Mouse (Mus musculus) liver, embryonic 14.5 days (tissue): ENCODE data around the gene Hivep3. TPM values are rescaled to one million over a fixed set of nuclear protein-coding genes. Genes with fewer than 3 reads are reported as not detected.

Experiments used
- ATAC-seq: fragments of 200-750 bp; cut with Nextera tagmentation; 2 replicates; pipeline ENCODE4 v1.8.0; 2017; ENCODE audit warnings: moderate number of reproducible peaks, mild to moderate bottlenecking, moderate library complexity; ENCODE audit not compliant: insufficient read depth
- DNase-seq, 3 experiments: peaks; one replicate each; pipeline ENCODE4 v3.0.0-alpha.2; 2012 to 2013; ENCODE audit warnings: low read depth in 3 of 3, low spot score in 3 of 3
- H3K27ac ChIP-seq: fragments of 300-500 bp; sonication (generic); 2 replicates; pipeline ENCODE4 v1.5.1; 2014; ENCODE audit warnings: moderate library complexity, mild to moderate bottlenecking, control low read depth, inconsistent platforms
- H3K27me3 ChIP-seq: fragments of 300-500 bp; sonication (generic); 2 replicates; pipeline ENCODE4 v1.6.1; 2014; ENCODE audit warnings: mild to moderate bottlenecking, low read length, moderate library complexity; ENCODE audit not compliant: control insufficient read depth, insufficient read depth
- H3K36me3 ChIP-seq: fragments of 300-500 bp; sonication (generic); replicated peaks from 2 replicates; pipeline ENCODE4 v1.6.1; 2014; ENCODE audit warnings: low read depth; ENCODE audit not compliant: control insufficient read depth, insufficient read depth
- H3K4me1 ChIP-seq, 2 experiments: fragments of 200-500 bp in 1 of 2; fragments of 300-500 bp in 1 of 2; sonication (generic) in 1 of 2; replicated peaks; 2 replicates each; pipeline ENCODE4 v1.6.1; 2012 to 2014; ENCODE audit warnings: antibody characterized with exemption in 1 of 2, inconsistent platforms in 1 of 2, low read length in 1 of 2; ENCODE audit not compliant: control insufficient read depth in 2 of 2, insufficient read depth in 2 of 2
- H3K4me2 ChIP-seq: fragments of 300-500 bp; sonication (generic); 2 replicates; pipeline ENCODE4 v1.6.1; 2014; ENCODE audit warnings: low read depth, mild to moderate bottlenecking, control low read depth, moderate library complexity
- H3K4me3 ChIP-seq, 2 experiments: fragments of 200-500 bp in 1 of 2; fragments of 300-500 bp in 1 of 2; sonication (generic) in 1 of 2; 2 replicates each; pipeline ENCODE4 v1.5.1; 2012 to 2014; ENCODE audit warnings: low read depth in 2 of 2, low read length in 2 of 2, mild to moderate bottlenecking in 2 of 2, control low read depth in 1 of 2, inconsistent platforms in 1 of 2, moderate library complexity in 1 of 2; ENCODE audit not compliant: insufficient read depth in 1 of 2
- H3K9ac ChIP-seq: fragments of 300-500 bp; sonication (generic); replicated peaks from 2 replicates; pipeline ENCODE4 v1.6.1; 2014; ENCODE audit warnings: mild to moderate bottlenecking, control low read depth, moderate library complexity
- H3K9me3 ChIP-seq: fragments of 300-500 bp; sonication (generic); 2 replicates; pipeline ENCODE4 v1.6.1; 2016; ENCODE audit warnings: low read length, mixed read lengths; ENCODE audit not compliant: control insufficient read depth
- CTCF ChIP-seq: IDR thresholded peaks from 2 replicates; pipeline ENCODE4 v1.5.1; 2016; ENCODE audit warnings: antibody characterized with exemption, low read depth, control low read depth
- EP300 ChIP-seq: IDR thresholded peaks from 2 replicates; pipeline ENCODE4 v1.6.1; 2016; ENCODE audit warnings: antibody characterized with exemption, low read depth
- whole genome bisulfite sequencing: fragments of 180-500 bp; shearing (Covaris S2); extraction: QIAGEN DNeasy Blood & Tissue Kit; methylation state at CpG from one replicate; pipeline ENCODE4 v1.1.7; 2014; ENCODE audit not compliant: insufficient replicate concordance; 5-methylcytosine and 5-hydroxymethylcytosine counted together
- polyA plus RNA-seq, 2 experiments: library from polyadenylated mRNA; depleted of rRNA in 1 of 2; stranded (reverse) in 1 of 2; unstranded in 1 of 2; fragments of >200 nt; fragmentation: Nextera tagmentation in 1 of 2; extraction: Ambion mirVana in 1 of 2; gene quantifications; 2 replicates each; pipeline versions ENCODE4 v1.2.1 to v1.2.3; 2012 to 2014

Gene Hivep3
- polyA plus RNA-seq, 2 experiments: 1.9 to 2.7 TPM

- Histone ChIP-seq H3K4me1 (peaks cover 19 to 27% of the 10 kb centered on the region in 2 experiments), H3K9ac (no peak overlapping the region), H3K36me3 (no peaks in the 10 kb centered on the region), H3K4me3 (no peak overlapping the region), H3K4me2 (no peak overlapping the region), H3K27ac (no peak overlapping the region), H3K9me3 (no peaks in the 10 kb centered on the region), H3K27me3 (no peaks in the 10 kb centered on the region)
- TF ChIP-seq CTCF (no peak), EP300 (no peak)
- ATAC-seq (no peak), DNase-seq (no peak)
- WGBS: 70% methylated on average over 5 of the region's 5 CpGs
These were observed 159.7 kb downstream of the Hivep3 start for GRCm38 (mm10) chr4:119893255-119893779.

GRCm38 (mm10) chr4:119894797-119895458 is 161.3 kb downstream of the Hivep3 start:
- Histone ChIP-seq H3K27ac (peak overlapping the region; percentile 89), H3K36me3 (no peaks in the 10 kb centered on the region), H3K9me3 (no peaks in the 10 kb centered on the region), H3K4me1 (peaks cover 19 to 27% of the 10 kb centered on the region in 2 experiments), H3K27me3 (no peaks in the 10 kb centered on the region), H3K4me2 (peak overlapping the region; percentile 69), H3K9ac (peak overlapping the region; percentile 45), H3K4me3 (peak overlapping the region; percentile 21 to 22)
- 0 out of 2 replicates have a peak, but pooled peaks have one; percentile 3 for TF ChIP-seq CTCF
- TF ChIP-seq EP300: peak; percentile 76
- DNase-seq (peak; percentile 75 to 78 (median 77)), ATAC-seq (peak; percentile 97)
- WGBS: 19% methylated on average over 13 of the region's 13 CpGs

GRCm38 (mm10) chr4:119895504-119895903 is 161.9 kb downstream of the Hivep3 start:
- ATAC-seq: peak; percentile 56
- 41% methylated on average over 5 of the region's 5 CpGs for WGBS
- no peak overlapping the region for H3K4me3 ChIP-seq
- H3K27me3 ChIP-seq: no peaks in the 10 kb centered on the region
- H3K4me2 ChIP-seq: peak overlapping the region; percentile 69
- H3K36me3 ChIP-seq: no peaks in the 10 kb centered on the region
- peak overlapping the region; percentile 38; the same call in 1 of the 2 replicates for H3K9ac ChIP-seq
- peak overlapping the region; percentile 89 for H3K27ac ChIP-seq
- H3K9me3 ChIP-seq: no peaks in the 10 kb centered on the region
- DNase-seq: peak in 1 of 3 experiments; percentile 16
- TF ChIP-seq CTCF (no peak), EP300 (no peak)
- H3K4me1 ChIP-seq: peaks cover 19 to 25% of the 10 kb centered on the region in 2 experiments

GRCm38 (mm10) chr4:119896572-119896971 is 163.0 kb downstream of the Hivep3 start:
- 71% methylated on average over 3 of the region's 3 CpGs for WGBS
- no peak overlapping the region for H3K9ac ChIP-seq
- H3K27ac ChIP-seq: no peak overlapping the region
- no peaks in the 10 kb centered on the region for H3K27me3 ChIP-seq
- H3K4me1 ChIP-seq: peaks cover 19 to 25% of the 10 kb centered on the region in 2 experiments
- H3K9me3 ChIP-seq: no peaks in the 10 kb centered on the region
- H3K4me3 ChIP-seq: no peak overlapping the region
- DNase-seq: no peak
- no peak for ATAC-seq
- H3K36me3 ChIP-seq: no peaks in the 10 kb centered on the region
- TF ChIP-seq CTCF: no peak
- no peak for TF ChIP-seq EP300
- no peak overlapping the region for H3K4me2 ChIP-seq

GRCm38 (mm10) chr4:119897054-119897855 is 163.7 kb downstream of the Hivep3 start:
- no peak overlapping the region for H3K4me3 ChIP-seq
- H3K27ac ChIP-seq: no peak overlapping the region
- H3K4me1 ChIP-seq: peaks cover 19 to 25% of the 10 kb centered on the region in 2 experiments
- DNase-seq (no peak), ATAC-seq (no peak)
- H3K4me2 ChIP-seq: no peak overlapping the region
- H3K27me3 ChIP-seq: no peaks in the 10 kb centered on the region
- H3K36me3 ChIP-seq: no peaks in the 10 kb centered on the region
- H3K9me3 ChIP-seq: no peaks in the 10 kb centered on the region
- no peak overlapping the region for H3K9ac ChIP-seq
- WGBS: 62% methylated on average over 6 of the region's 6 CpGs
- TF ChIP-seq CTCF (no peak), EP300 (no peak)
